Mouse (Mus musculus) cerebellum, adult 2 months (tissue): ENCODE data around the gene Rhov.

Experiments used
- CTCF ChIP-seq: fragments of 200-500 bp; IDR thresholded peaks from 2 replicates; pipeline ENCODE4 v1.5.1; 2011; ENCODE audit warnings: low read depth, mild to moderate bottlenecking, control low read depth, low read length, moderate library complexity, borderline replicate concordance; ENCODE audit not compliant: insufficient read depth
- POLR2A ChIP-seq: fragments of 200-500 bp; IDR thresholded peaks from 2 replicates; pipeline ENCODE4 v1.6.1; 2011; ENCODE audit warnings: low read length, control low read depth, borderline replicate concordance; ENCODE audit not compliant: insufficient read depth

DNA sequence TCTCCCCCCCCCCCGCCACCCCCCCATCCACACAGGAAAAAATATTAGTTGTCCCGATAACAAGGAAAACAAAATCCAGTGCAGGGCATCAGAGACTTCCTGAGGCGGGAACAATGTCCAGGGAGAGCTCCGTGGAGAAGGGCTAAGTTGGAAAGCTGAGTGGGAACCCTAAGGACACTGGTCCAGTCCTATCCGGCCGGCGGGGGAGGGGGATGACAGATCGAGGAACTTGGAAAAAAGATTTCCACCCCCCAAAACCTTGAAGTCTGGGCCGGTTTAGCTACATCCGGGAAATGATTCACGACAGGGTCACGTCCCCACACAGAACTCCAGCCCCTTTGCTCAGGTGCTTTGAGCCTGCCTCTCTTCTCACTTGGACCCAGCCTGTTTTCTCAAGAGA, 40.5 kb upstream of the Rhov start:
- TF ChIP-seq CTCF: no peak
- no peak for TF ChIP-seq POLR2A
